Mouse (Mus musculus): ENCODE measurements around the gene Pgm1. TPM values are rescaled to one million over a fixed set of nuclear protein-coding genes. Genes with fewer than 3 reads are reported as not detected.

Gene Pgm1
- polyA plus RNA-seq, 1 experiment from 2014 or later: 76.3 TPM

- no peak for DNase-seq (ENCODE audit: low spot score)
- no peak overlapping the region for H3K4me2 ChIP-seq (replicated peaks; ENCODE audit: low read depth, low read length)
- no peaks in the 10 kb centered on the region for H3K27me3 ChIP-seq (replicated peaks; ENCODE audit: insufficient read depth, low read length)
- H3K9me3 ChIP-seq (ENCODE audit: low read length): no peaks in the 10 kb centered on the region
- WGBS: 91% methylated on average over 7 of the region's 7 CpGs
- H3K9ac ChIP-seq (replicated peaks; ENCODE audit: low read depth): no peak overlapping the region
- H3K36me3 ChIP-seq (ENCODE audit: insufficient read depth, low read length): no peaks in the 10 kb centered on the region
- H3K4me1 ChIP-seq (ENCODE audit: insufficient read depth, low read depth, low read length): peaks cover 4% of the 10 kb centered on the region; the same call in 1 of the 2 replicates
- no peak overlapping the region for H3K27ac ChIP-seq (ENCODE audit: low read length)
- ATAC-seq: no peak
- TF ChIP-seq CTCF (IDR thresholded peaks at IDR 0.05) (no peak), EP300 (IDR thresholded peaks at IDR 0.05) (no peak)
- no peak overlapping the region for H3K4me3 ChIP-seq (ENCODE audit: low read depth, low read length)
These were observed 103.4 kb downstream of the Pgm1 start for GRCm38 (mm10) chr4:100032608-100033007.

- TF ChIP-seq CTCF (IDR thresholded peaks at IDR 0.05) (no peak), EP300 (IDR thresholded peaks at IDR 0.05) (peak; percentile 60; the same call in 1 of the 2 replicates)
- peaks cover 4% of the 10 kb centered on the region; the same call in 1 of the 2 replicates for H3K4me1 ChIP-seq (ENCODE audit: insufficient read depth, low read depth, low read length)
- peak; percentile 86 for ATAC-seq
- no peak overlapping the region for H3K9ac ChIP-seq (replicated peaks; ENCODE audit: low read depth)
- no peak overlapping the region for H3K4me2 ChIP-seq (replicated peaks; ENCODE audit: low read depth, low read length)
- no peaks in the 10 kb centered on the region for H3K9me3 ChIP-seq (ENCODE audit: low read length)
- no peak overlapping the region for H3K27ac ChIP-seq (ENCODE audit: low read length)
- no peaks in the 10 kb centered on the region for H3K36me3 ChIP-seq (ENCODE audit: insufficient read depth, low read length)
- WGBS: 49% methylated on average over 4 of the region's 4 CpGs
- no peak overlapping the region for H3K4me3 ChIP-seq (ENCODE audit: low read depth, low read length)
- peak; percentile 78 for DNase-seq (ENCODE audit: low spot score)
- no peaks in the 10 kb centered on the region for H3K27me3 ChIP-seq (replicated peaks; ENCODE audit: insufficient read depth, low read length)
These were observed 104.7 kb downstream of the Pgm1 start for GRCm38 (mm10) chr4:100033944-100034343.

- 66% methylated on average over 6 of the region's 6 CpGs for WGBS
- H3K27ac ChIP-seq (ENCODE audit: low read length): no peak overlapping the region
- no peak overlapping the region for H3K9ac ChIP-seq (replicated peaks; ENCODE audit: low read depth)
- TF ChIP-seq CTCF (IDR thresholded peaks at IDR 0.05) (no peak), EP300 (IDR thresholded peaks at IDR 0.05) (no peak)
- no peak overlapping the region for H3K4me2 ChIP-seq (replicated peaks; ENCODE audit: low read depth, low read length)
- DNase-seq (ENCODE audit: low spot score) (no peak), ATAC-seq (no peak)
- no peaks in the 10 kb centered on the region for H3K36me3 ChIP-seq (ENCODE audit: insufficient read depth, low read length)
- H3K9me3 ChIP-seq (ENCODE audit: low read length): no peaks in the 10 kb centered on the region
- no peak overlapping the region for H3K4me3 ChIP-seq (ENCODE audit: low read depth, low read length)
- no peaks in the 10 kb centered on the region for H3K27me3 ChIP-seq (replicated peaks; ENCODE audit: insufficient read depth, low read length)
- H3K4me1 ChIP-seq (ENCODE audit: insufficient read depth, low read depth, low read length): peaks cover 4% of the 10 kb centered on the region; the same call in 1 of the 2 replicates
These were observed 105.8 kb downstream of the Pgm1 start for GRCm38 (mm10) chr4:100034971-100035370.

GRCm38 (mm10) chr4:100035919-100036554 is 106.8 kb downstream of the Pgm1 start:
- Histone ChIP-seq H3K9ac (replicated peaks; ENCODE audit: low read depth) (no peak overlapping the region), H3K27ac (ENCODE audit: low read length) (no peak overlapping the region), H3K4me3 (ENCODE audit: low read depth, low read length) (no peak overlapping the region), H3K4me2 (replicated peaks; ENCODE audit: low read depth, low read length) (no peak overlapping the region), H3K36me3 (ENCODE audit: insufficient read depth, low read length) (no peaks in the 10 kb centered on the region), H3K4me1 (ENCODE audit: insufficient read depth, low read depth, low read length) (peaks cover 4% of the 10 kb centered on the region; the same call in 1 of the 2 replicates), H3K27me3 (replicated peaks; ENCODE audit: insufficient read depth, low read length) (no peaks in the 10 kb centered on the region), H3K9me3 (ENCODE audit: low read length) (no peaks in the 10 kb centered on the region)
- WGBS: 57% methylated on average over 16 of the region's 16 CpGs
- ATAC-seq: no peak
- no peak for TF ChIP-seq CTCF (IDR thresholded peaks at IDR 0.05)
- TF ChIP-seq EP300 (IDR thresholded peaks at IDR 0.05): no peak
- DNase-seq (ENCODE audit: low spot score): peak; percentile 10

Other genes starting within 250 kb of the Pgm1 start
- gene Alg6, start 213.8 kb upstream of the Pgm1 start, polyA plus RNA-seq (2015; fragmentation: Nextera tagmentation; extraction: Ambion mirVana): 7.3 and 10.0 TPM in 2 replicates
- gene Efcab7, start 100.2 kb upstream of the Pgm1 start, polyA plus RNA-seq (2015; fragmentation: Nextera tagmentation; extraction: Ambion mirVana): 11.3 and 13.1 TPM in 2 replicates
- 11.9 and 13.5 TPM in 2 replicates for gene Itgb3bp, start 399 bp downstream of the Pgm1 start, polyA plus RNA-seq (2015; fragmentation: Nextera tagmentation; extraction: Ambion mirVana)
- 5.5 and 6.2 TPM in 2 replicates for gene Ror1, start 166.4 kb downstream of the Pgm1 start, polyA plus RNA-seq (2015; fragmentation: Nextera tagmentation; extraction: Ambion mirVana)